Mouse (Mus musculus): ENCODE measurements around the gene Gm49358.

The Gm49358 gene

DNA sequence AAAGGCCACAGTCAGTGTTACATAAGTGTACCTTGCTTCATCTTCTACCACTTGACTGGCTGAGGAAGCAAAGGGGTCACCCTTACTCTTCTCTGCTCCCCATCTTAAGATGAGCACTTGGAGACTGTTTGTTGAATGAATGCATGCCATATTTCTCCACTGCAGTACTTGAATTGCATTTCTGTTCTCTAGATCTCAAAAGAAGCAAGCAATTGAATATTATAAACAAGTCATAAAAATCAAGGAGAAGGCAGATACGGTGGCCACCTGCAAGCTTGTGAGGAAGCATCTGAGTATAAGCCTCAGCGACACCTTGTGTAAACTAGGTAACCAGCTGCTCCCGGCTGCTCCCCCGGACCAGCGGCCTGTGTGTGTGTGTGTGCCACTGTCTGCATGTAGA, at the start of gene Gm49358:
Gm49358 (plus strand) TSS at position 301 of the 400 bp plus-strand sequence.
- in situ Hi-C loops (cut with MboI): no loop called here

- in situ Hi-C loops (cut with MboI): loop anchor here (25.0 kb wide), 1 partner anchor 240 kb away; the partner anchor contains the start of gene Syn3
Observed at GRCm38 (mm10) chr10:86727548-86727980, 36.2 kb upstream of the Gm49358 start.

DNA sequence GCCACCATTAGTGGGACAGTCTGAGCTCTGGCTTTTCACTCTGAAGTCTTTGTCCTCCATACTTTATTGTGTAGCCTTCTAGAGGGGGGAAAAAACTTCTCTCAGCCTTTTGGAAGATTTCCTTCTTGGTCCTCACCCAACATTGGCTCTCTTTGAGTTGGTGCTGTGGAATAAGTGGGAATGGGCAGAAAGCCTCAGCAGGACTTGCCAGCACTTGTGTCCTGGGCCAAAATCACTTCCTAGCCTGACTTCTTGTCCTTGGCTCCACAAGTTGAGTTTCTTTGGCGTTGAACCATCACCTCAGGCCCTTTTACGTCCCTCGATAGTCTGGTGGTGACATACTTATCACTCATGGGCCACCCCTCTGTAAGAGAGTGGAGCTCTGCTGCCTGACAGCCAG, 35.6 kb upstream of the Gm49358 start:
- in situ Hi-C loops (cut with MboI): loop anchor here (25.0 kb wide), 1 partner anchor 241 kb away; the partner anchor contains the start of gene Syn3

DNA sequence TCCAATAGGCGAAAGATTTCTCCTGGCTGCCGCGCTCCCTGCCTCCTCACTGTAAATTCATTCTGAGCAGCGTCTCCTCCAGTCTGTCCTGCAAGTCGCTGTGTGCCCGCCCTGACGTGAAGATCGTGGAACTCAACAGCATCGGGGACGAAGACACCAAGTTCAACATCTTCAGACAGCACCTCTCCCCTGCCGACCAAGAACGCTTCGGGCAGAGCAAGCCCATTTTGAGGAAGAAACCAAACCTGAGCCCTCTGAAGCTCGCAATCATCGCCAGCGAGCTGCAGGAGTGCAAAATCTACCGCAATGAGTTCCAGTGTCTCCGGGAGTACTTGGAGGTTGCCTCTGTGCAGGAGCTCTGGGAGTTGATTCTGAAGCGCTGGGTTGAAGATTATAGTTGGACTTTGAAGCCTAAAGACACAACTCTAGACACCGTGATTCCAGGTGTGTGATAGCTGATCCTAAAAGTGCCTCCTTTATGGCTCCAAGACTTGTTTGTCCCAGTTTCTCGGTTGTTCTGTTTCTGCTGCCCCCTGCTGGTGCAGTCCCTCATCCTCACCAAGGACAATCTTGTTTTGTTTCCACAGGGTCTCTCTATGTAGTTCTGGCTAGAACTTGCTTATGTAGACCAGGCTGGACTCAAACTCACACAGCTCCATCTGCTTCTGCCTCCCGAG, 32.8 kb upstream of the Gm49358 start:
- in situ Hi-C loops (cut with MboI): loop anchor here (25.0 kb wide), 1 partner anchor 244 kb away; the partner anchor contains the start of gene Syn3

DNA sequence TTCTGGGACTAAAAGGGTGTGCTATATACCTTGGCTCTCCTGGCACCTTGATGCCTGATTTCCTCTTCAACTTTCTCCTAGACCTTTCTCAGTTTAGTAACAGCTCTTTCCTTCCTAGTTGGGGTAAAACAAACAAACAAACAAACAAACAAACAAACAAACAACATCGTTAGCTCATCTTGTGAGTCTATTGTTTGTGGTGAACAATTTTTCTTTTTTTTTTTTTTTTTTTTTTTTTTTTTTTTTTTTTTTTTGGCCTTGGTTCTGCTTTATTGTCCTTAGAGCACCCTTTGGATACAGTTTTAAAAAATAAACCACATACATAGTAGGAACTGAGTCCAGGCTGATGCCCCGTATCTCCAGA, 32.3 kb upstream of the Gm49358 start:
- in situ Hi-C loops (cut with MboI): loop anchor here (25.0 kb wide), 1 partner anchor 244 kb away; the partner anchor contains the start of gene Syn3

DNA sequence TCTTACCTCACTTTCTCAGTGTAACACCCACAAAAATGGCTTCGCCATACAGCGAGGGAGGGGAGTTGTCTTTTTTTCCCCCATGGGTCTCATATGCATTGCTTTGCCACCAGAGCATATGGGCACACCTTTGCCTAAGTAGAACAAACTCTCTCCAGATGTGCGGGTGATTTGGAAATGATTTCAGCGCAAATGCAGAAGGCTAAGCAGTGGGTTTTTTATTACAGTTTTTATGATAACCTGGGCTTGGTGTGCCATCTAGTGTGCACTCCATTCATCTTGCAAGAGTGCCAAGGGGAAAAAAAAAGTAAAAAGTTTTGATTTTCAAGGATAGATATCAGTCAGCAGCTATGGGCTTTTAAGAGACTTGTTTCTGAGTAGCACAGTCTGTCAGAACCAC, 28.7 kb upstream of the Gm49358 start:
- in situ Hi-C loops (cut with MboI): loop anchor here (25.0 kb wide), 1 partner anchor 248 kb away; the partner anchor contains the start of gene Syn3

- in situ Hi-C loops (cut with MboI): loop anchor here (25.0 kb wide), 1 partner anchor 256 kb away; the partner anchor contains the start of gene Syn3
Observed at GRCm38 (mm10) chr10:86742918-86743317, 20.9 kb upstream of the Gm49358 start.

GRCm38 (mm10) chr10:86744306-86744705, 19.5 kb upstream of the Gm49358 start:
- in situ Hi-C loops (cut with MboI): loop anchor here (25.0 kb wide), 1 partner anchor 257 kb away; the partner anchor contains the start of gene Syn3

DNA sequence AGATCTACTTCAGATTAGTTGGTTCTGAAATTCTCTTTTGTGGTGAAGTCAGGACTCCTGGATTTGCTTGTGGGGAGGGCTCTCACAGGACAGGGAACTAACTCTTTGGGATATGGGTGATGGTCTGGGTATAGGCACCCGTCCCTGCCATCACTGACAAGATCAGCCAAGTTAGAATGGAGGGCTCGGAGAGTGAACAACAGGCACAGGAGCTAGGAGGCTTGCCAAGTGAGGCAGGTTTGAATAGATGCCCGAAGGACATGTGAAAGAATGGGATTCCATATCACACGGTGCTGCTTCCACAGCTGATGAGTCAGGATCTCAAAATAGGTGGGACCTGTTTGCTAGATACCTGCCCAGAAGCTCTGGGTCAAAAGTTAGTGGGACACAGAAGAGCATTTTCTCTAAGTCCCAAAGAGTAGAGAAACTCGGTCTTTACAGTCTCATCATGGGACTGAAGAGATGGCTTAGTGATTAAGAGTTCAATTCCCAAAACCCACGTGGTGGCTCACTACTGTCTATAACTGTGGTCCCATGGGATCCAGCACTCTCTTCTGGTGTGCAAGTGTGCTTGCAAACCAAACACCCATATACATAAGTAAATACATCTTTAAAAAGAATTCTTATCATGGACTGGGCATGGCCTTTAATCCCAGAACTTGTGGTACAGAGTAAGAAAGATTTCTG, 7.8 kb upstream of the Gm49358 start:
- in situ Hi-C loops (cut with MboI): no loop called here

- in situ Hi-C loops (cut with MboI): no loop called here
Observed at GRCm38 (mm10) chr10:86757724-86758123, 6.0 kb upstream of the Gm49358 start.

- in situ Hi-C loops (cut with MboI): no loop called here
Observed at GRCm38 (mm10) chr10:86758211-86758610, 5.6 kb upstream of the Gm49358 start.

- in situ Hi-C loops (cut with MboI): no loop called here
Observed at GRCm38 (mm10) chr10:86761236-86761635, 2.5 kb upstream of the Gm49358 start.

GRCm38 (mm10) chr10:86761722-86762383, 1.9 kb upstream of the Gm49358 start:
- in situ Hi-C loops (cut with MboI): no loop called here

GRCm38 (mm10) chr10:86762384-86762730, 1.4 kb upstream of the Gm49358 start:
- in situ Hi-C loops (cut with MboI): no loop called here

DNA sequence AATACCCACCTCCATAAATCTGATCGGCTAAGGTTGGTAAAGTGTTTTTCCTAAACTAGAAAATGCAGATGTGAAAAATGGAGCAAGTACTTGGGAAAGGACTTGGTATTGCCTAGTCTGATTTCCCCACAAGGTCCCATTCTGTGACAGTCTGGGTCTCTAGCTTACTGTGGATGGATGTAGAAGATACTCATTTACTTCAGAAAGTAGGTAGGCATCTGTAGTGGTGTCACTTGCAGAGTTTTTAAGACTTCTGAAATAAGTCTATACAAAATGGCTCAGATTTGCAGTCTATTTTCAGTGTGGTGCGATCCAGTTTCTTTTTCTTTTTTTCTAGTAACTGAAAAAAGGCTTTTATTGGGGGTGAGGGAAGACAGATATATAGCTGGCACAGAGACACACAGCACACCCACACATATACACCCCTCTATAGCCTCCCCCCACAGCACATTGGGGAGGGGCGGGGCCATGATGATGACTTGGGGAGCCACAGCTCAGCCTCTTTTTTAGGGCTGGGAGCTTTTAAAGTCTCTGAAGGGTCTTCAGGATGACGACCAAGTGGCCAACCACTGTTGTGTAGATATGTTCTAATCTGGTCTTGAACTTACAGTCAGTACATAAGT, 1.7 kb downstream of the Gm49358 start:
- in situ Hi-C loops (cut with MboI): no loop called here

DNA sequence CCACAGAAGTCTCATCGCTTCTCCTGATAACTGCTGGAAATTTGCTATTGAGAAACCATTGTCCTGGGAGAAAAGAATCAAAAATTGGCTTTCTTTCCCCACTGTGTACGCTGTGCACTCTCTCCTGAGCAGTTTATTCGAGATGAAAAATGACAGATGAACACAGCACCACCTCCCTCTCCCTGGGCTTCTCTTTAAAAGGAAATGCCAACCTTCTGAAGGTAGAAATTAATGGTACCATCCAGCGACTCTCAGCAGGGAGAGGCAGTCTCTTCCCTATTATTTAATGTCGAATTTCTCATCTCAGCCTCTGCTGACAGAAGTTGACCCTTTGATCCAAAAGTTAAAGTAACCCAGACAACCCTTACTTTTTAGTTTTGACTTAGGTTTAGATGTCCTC, 5.4 kb downstream of the Gm49358 start:
- in situ Hi-C loops (cut with MboI): no loop called here

DNA sequence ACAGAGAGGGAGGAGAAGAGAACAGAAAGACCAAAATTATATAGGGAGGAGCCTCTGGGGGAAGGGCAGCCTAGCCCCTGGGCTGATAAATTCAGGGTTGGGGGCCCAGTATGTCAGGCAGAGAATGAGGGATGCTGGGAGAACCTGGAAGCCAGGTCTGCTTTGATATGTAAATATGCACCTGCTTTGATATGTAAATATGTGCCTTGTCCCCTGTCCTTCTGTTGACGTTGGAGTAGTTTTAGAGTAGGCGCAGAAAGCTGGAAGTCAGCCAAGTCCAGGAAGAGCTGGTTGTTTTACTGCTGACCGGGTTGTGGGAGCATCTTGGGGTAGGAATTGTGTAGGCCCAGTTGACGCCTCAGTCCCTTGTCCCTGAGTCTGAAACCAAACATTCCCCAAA, 6.0 kb downstream of the Gm49358 start:
- in situ Hi-C loops (cut with MboI): no loop called here

DNA sequence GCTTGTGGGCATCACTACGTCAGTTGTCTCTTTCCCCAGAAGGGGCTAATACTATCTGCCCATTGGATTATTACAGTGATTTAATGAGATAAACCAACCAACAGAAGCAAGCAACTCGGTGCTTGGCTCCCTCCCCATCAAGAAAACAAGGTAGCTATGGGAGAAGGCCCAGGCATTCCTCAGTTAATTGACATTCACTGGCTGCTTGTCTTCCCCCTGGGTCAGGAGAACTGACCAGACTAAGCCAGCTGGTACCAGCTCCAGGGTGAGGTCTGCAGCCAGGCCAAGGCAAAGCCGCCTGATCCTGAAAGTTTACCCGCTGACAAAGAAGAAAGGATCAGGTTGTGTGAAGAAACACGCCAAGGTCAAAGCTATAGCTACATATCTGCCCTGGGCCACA, 7.9 kb downstream of the Gm49358 start:
- in situ Hi-C loops (cut with MboI): no loop called here

GRCm38 (mm10) chr10:86772231-86772631, 8.5 kb downstream of the Gm49358 start:
- in situ Hi-C loops (cut with MboI): no loop called here

- in situ Hi-C loops (cut with MboI): no loop called here
Observed at GRCm38 (mm10) chr10:86773360-86773759, 9.6 kb downstream of the Gm49358 start.

DNA sequence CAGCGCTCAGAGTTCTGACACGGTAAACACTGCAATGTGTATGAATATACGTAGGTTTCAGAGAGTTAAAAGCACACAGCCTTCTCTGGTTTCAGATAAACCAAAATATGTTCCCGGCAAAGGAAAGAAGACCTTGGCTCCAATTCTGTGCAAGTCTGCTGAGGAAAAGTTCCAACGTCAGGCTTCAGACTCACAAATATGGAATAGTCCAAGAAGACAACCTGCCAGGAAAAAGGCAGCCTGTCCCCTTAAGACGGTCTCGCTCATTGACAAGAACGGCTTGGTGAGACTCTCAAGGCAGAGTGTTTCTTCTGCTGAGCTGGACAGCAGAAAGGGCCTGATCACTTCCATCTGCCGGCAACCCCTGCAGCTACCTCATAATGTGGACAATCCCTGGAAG, 12.5 kb downstream of the Gm49358 start:
- in situ Hi-C loops (cut with MboI): no loop called here
